Mouse (Mus musculus) neural tube, embryonic 14.5 days (tissue): ENCODE data around the gene Spsb2. TPM values are rescaled to one million over a fixed set of nuclear protein-coding genes. Genes with fewer than 3 reads are reported as not detected.
"Not testable (repeated sequence)": the region's sequence is repeated elsewhere in the genome, so short reads cannot be mapped to it uniquely, and the experiment has no call there.

Experiments
- ATAC-seq: fragments of 200-750 bp; cut with Nextera tagmentation; 2 replicates; pipeline ENCODE4 v1.8.0; 2017; ENCODE audit warnings: low read depth, mild to moderate bottlenecking, moderate TSS enrichment, moderate library complexity
- H3K27ac ChIP-seq: fragments of 300-500 bp; sonication (generic); 2 replicates; pipeline ENCODE4 v1.5.1; 2014; ENCODE audit warnings: low read depth, mild to moderate bottlenecking, control low read depth, low read length, moderate library complexity, mixed read lengths
- H3K27me3 ChIP-seq: fragments of 300-500 bp; sonication (generic); 2 replicates; pipeline ENCODE4 v1.6.1; 2014; ENCODE audit warnings: low read length; ENCODE audit not compliant: control insufficient read depth, insufficient read depth
- H3K36me3 ChIP-seq: fragments of 300-500 bp; sonication (generic); 2 replicates; pipeline ENCODE4 v1.6.1; 2014; ENCODE audit warnings: low read length, mixed read lengths; ENCODE audit not compliant: control insufficient read depth, insufficient read depth
- H3K4me1 ChIP-seq: fragments of 300-500 bp; sonication (generic); 2 replicates; pipeline ENCODE4 v1.6.1; 2014; ENCODE audit warnings: low read length; ENCODE audit not compliant: control insufficient read depth, insufficient read depth
- H3K4me2 ChIP-seq: fragments of 300-500 bp; sonication (generic); 2 replicates; pipeline ENCODE4 v1.6.1; 2014; ENCODE audit warnings: mild to moderate bottlenecking, low read depth, low read length, control low read depth
- H3K4me3 ChIP-seq: fragments of 300-500 bp; sonication (generic); 2 replicates; pipeline ENCODE4 v1.5.1; 2014; ENCODE audit warnings: low read depth, low read length, control low read depth, mixed read lengths
- H3K9ac ChIP-seq: fragments of 300-500 bp; sonication (generic); replicated peaks from 2 replicates; pipeline ENCODE4 v1.6.1; 2014; ENCODE audit warnings: low read depth, mild to moderate bottlenecking, control low read depth, low read length, mixed read lengths
- H3K9me3 ChIP-seq: fragments of 300-500 bp; sonication (generic); 2 replicates; pipeline ENCODE4 v1.6.1; 2016; ENCODE audit warnings: low read length; ENCODE audit not compliant: control insufficient read depth
- WGBS: fragments of 180-500 bp; shearing (Covaris S2); extraction: QIAGEN DNeasy Blood & Tissue Kit; methylation state at CpG from one replicate; pipeline ENCODE4 v1.1.7; 2014; 5-methylcytosine and 5-hydroxymethylcytosine counted together
- polyA plus RNA-seq: library from polyadenylated mRNA; unstranded; fragments of >200 nt; fragmentation: Nextera tagmentation; extraction: Ambion mirVana; gene quantifications from 2 replicates; pipeline ENCODE4 v1.2.1, GENCODE M21; 2014

Gene Spsb2
- polyA plus RNA-seq, 1 experiment from 2014 or later, result 4.4 TPM

GRCm38 (mm10) chr6:124790121-124790520 lies 18.3 kb upstream of the Spsb2 start:
- no peaks in the 10 kb centered on the region for H3K36me3 ChIP-seq
- 77% methylated on average over 4 of the region's 4 CpGs for WGBS
- H3K4me3 ChIP-seq, result no peak overlapping the region
- ATAC-seq, result no peak
- H3K27ac ChIP-seq, result no peak overlapping the region
- H3K9me3 ChIP-seq, result no peaks in the 10 kb centered on the region
- no peak overlapping the region for H3K9ac ChIP-seq
- H3K4me2 ChIP-seq, result no peak overlapping the region
- H3K27me3 ChIP-seq, result no peaks in the 10 kb centered on the region
- H3K4me1 ChIP-seq, result no peaks in the 10 kb centered on the region

- Histone ChIP-seq H3K4me1 (no peaks in the 10 kb centered on the region), H3K9ac (no peak overlapping the region)
Observed at GRCm38 (mm10) chr6:124791911-124792310, 16.6 kb upstream of the Spsb2 start.

GRCm38 (mm10) chr6:124795781-124796180 lies 12.7 kb upstream of the Spsb2 start:
- H3K9ac ChIP-seq, result no peak overlapping the region
- no peaks in the 10 kb centered on the region for H3K9me3 ChIP-seq
- no peak overlapping the region for H3K4me3 ChIP-seq
- no peak for ATAC-seq
- no peak overlapping the region for H3K4me2 ChIP-seq
- no peak overlapping the region for H3K27ac ChIP-seq
- H3K36me3 ChIP-seq, result no peaks in the 10 kb centered on the region
- WGBS, result 64% methylated on average over 4 of the region's 4 CpGs
- H3K4me1 ChIP-seq, result no peaks in the 10 kb centered on the region
- no peaks in the 10 kb centered on the region for H3K27me3 ChIP-seq

More at GRCm38 (mm10) chr6:124791911-124792310, 16.6 kb upstream of the Spsb2 start:
- H3K27ac ChIP-seq, result no peak overlapping the region
- no peaks in the 10 kb centered on the region for H3K36me3 ChIP-seq
- no peak overlapping the region for H3K4me3 ChIP-seq
- ATAC-seq, result no peak
- H3K9me3 ChIP-seq, result no peaks in the 10 kb centered on the region
- H3K27me3 ChIP-seq, result no peaks in the 10 kb centered on the region
- 89% methylated on average over 3 of the region's 3 CpGs for WGBS
- no peak overlapping the region for H3K4me2 ChIP-seq

GRCm38 (mm10) chr6:124796200-124796599 lies 12.3 kb upstream of the Spsb2 start:
- Histone ChIP-seq H3K4me3 (no peak overlapping the region), H3K4me1 (no peaks in the 10 kb centered on the region), H3K9me3 (no peaks in the 10 kb centered on the region), H3K4me2 (no peak overlapping the region), H3K36me3 (no peaks in the 10 kb centered on the region), H3K27me3 (no peaks in the 10 kb centered on the region), H3K9ac (no peak overlapping the region), H3K27ac (no peak overlapping the region)
- WGBS, result 83% methylated on average over 2 of the region's 2 CpGs
- ATAC-seq, result no peak

GRCm38 (mm10) chr6:124802400-124802799 lies 6.1 kb upstream of the Spsb2 start:
- 24% methylated on average over 4 of the region's 9 CpGs for WGBS
- not testable (repeated sequence) for H3K36me3 ChIP-seq, H3K4me2 ChIP-seq, H3K9me3 ChIP-seq, ATAC-seq, H3K4me1 ChIP-seq, H3K27me3 ChIP-seq, H3K27ac ChIP-seq, H3K9ac ChIP-seq, H3K4me3 ChIP-seq

- peaks cover 5% of the 10 kb centered on the region; the same call in 1 of the 2 replicates for H3K4me1 ChIP-seq
- 75% methylated on average over 3 of the region's 3 CpGs for WGBS
Observed at GRCm38 (mm10) chr6:124803061-124803460, 5.4 kb upstream of the Spsb2 start.

GRCm38 (mm10) chr6:124803691-124804090 lies 4.8 kb upstream of the Spsb2 start:
- H3K4me3 ChIP-seq, ATAC-seq, H3K36me3 ChIP-seq, H3K9me3 ChIP-seq, H3K27ac ChIP-seq, H3K4me2 ChIP-seq, H3K4me1 ChIP-seq, H3K27me3 ChIP-seq, H3K9ac ChIP-seq: not testable (repeated sequence)
- 96% methylated on average over 4 of the region's 4 CpGs for WGBS

More at GRCm38 (mm10) chr6:124803061-124803460, 5.4 kb upstream of the Spsb2 start:
- no peaks in the 10 kb centered on the region for H3K36me3 ChIP-seq
- no peak overlapping the region for H3K4me2 ChIP-seq
- H3K9ac ChIP-seq, result no peak overlapping the region
- H3K27ac ChIP-seq, result no peak overlapping the region
- H3K9me3 ChIP-seq, result no peaks in the 10 kb centered on the region
- no peak for ATAC-seq
- H3K4me3 ChIP-seq, result no peak overlapping the region
- H3K27me3 ChIP-seq, result no peaks in the 10 kb centered on the region

GRCm38 (mm10) chr6:124804341-124804740 lies 4.1 kb upstream of the Spsb2 start:
- no peak overlapping the region for H3K4me3 ChIP-seq
- no peak for ATAC-seq
- H3K27ac ChIP-seq, result no peak overlapping the region
- H3K4me1 ChIP-seq, result peaks cover 7% of the 10 kb centered on the region
- H3K9ac ChIP-seq, result no peak overlapping the region
- H3K4me2 ChIP-seq, result no peak overlapping the region
- no peaks in the 10 kb centered on the region for H3K27me3 ChIP-seq
- 92% methylated on average over 3 of the region's 3 CpGs for WGBS
- H3K9me3 ChIP-seq, result no peaks in the 10 kb centered on the region
- H3K36me3 ChIP-seq, result no peaks in the 10 kb centered on the region

GRCm38 (mm10) chr6:124805341-124806321 lies 2.8 kb upstream of the Spsb2 start:
- ATAC-seq, result peak; percentile 88
- Histone ChIP-seq H3K4me3 (peak overlapping the region; percentile 33), H3K36me3 (no peaks in the 10 kb centered on the region), H3K27ac (peak overlapping the region; percentile 79), H3K9me3 (no peaks in the 10 kb centered on the region), H3K4me1 (peaks cover 15% of the 10 kb centered on the region), H3K27me3 (no peaks in the 10 kb centered on the region), H3K4me2 (peak overlapping the region; percentile 67), H3K9ac (peak overlapping the region; percentile 48; the same call in 1 of the 2 replicates)
- 1% methylated on average over 34 of the region's 34 CpGs for WGBS
